Mouse (Mus musculus): ENCODE data around the gene Cpeb3.

DNA sequence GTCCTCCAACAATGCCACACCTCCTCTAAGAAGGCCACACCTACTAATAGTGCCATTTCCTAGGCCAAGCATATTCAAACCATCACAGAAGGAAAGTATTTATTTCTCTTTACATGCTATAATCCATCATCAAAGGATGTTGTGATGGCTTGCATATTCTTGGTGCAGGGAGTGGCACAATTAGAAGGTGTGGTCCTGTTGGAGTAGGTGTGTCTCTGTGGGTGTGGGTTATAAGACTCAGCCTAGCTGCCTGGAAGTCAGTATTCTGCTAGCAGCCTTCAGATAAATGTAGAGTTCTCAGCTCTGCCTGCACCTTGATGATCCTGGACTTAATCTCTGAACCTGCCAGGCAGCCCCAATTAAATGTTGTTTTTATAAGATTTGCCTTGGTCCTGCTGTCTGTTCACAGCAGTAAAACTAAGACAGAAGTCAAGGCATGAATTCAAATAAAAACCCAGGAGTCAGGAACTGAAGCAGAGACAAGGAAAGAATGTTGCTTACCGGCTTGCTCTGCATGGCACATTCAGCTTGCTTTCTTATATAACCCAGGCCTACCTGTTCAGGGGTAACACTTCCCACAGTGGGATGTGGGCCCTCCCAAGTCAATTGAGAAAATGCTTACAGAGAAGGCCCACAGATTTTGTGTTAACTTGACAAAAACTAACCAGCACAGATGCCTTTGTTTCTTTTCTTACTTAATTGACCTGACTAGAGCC is 10.1 kb downstream of the Cpeb3 start:
- TF ChIP-seq POLR2A (IDR thresholded peaks at IDR 0.05; ENCODE audit: control insufficient read depth, low read depth, low read length), result no peak
- TF ChIP-seq CTCF (IDR thresholded peaks at IDR 0.05; ENCODE audit: control insufficient read depth, insufficient read depth, insufficient replicate concordance, low read depth, low read length), result no peak
